Mouse (Mus musculus) myocyte (in vitro differentiated cells): ENCODE data around the gene Lhx9.

Experiments
- CEBPB ChIP-seq: IDR thresholded peaks from 2 replicates; pipeline ENCODE4 v1.6.1; 2011; ENCODE audit warnings: mild to moderate bottlenecking, moderate library complexity; ENCODE audit not compliant: poor library complexity, insufficient read depth, severe bottlenecking
- E2F4 ChIP-seq: IDR thresholded peaks from one replicate; pipeline ENCODE4 v1.6.1; 2011; ENCODE audit warnings: mild to moderate bottlenecking, control low read depth, moderate library complexity; ENCODE audit not compliant: insufficient read depth
- MAX ChIP-seq: IDR thresholded peaks from one replicate; pipeline ENCODE4 v1.6.1; 2011; ENCODE audit warnings: low read depth, mild to moderate bottlenecking, control low read depth
- MYOD1 ChIP-seq, 3 experiments: IDR thresholded peaks; one replicate each; pipeline ENCODE4 v1.6.1; 2011; ENCODE audit warnings: control low read depth in 2 of 3, low read depth in 2 of 3, mild to moderate bottlenecking in 2 of 3, moderate library complexity in 1 of 3; ENCODE audit not compliant: insufficient read length in 2 of 3, control insufficient read depth in 1 of 3
- MYOG ChIP-seq, 3 experiments: IDR thresholded peaks; one replicate each; pipeline ENCODE4 v1.6.1; 2011; ENCODE audit warnings: control low read depth in 2 of 3, low read depth in 2 of 3, mild to moderate bottlenecking in 2 of 3; ENCODE audit not compliant: insufficient read length in 2 of 3, control insufficient read depth in 1 of 3, insufficient read depth in 1 of 3
- POLR2A ChIP-seq: IDR thresholded peaks from one replicate; pipeline ENCODE4 v1.6.1; 2011; ENCODE audit warnings: low read depth, mild to moderate bottlenecking, control low read depth, moderate library complexity; ENCODE audit not compliant: insufficient read length
- POLR2AphosphoS2 ChIP-seq: IDR thresholded peaks from one replicate; pipeline ENCODE4 v1.6.1; 2011; ENCODE audit warnings: low read depth, control low read depth; ENCODE audit not compliant: insufficient read length
- TCF12 ChIP-seq: IDR thresholded peaks from one replicate; pipeline ENCODE4 v1.6.1; 2011; ENCODE audit warnings: mild to moderate bottlenecking, control low read depth; ENCODE audit not compliant: poor library complexity, insufficient read depth, severe bottlenecking
- USF1 ChIP-seq: IDR thresholded peaks from one replicate; pipeline ENCODE4 v1.6.1; 2011; ENCODE audit warnings: low read depth, mild to moderate bottlenecking, control low read depth, moderate library complexity

- no peak for TF ChIP-seq USF1
- TF ChIP-seq POLR2A: no peak
- no peak for TF ChIP-seq POLR2AphosphoS2
- TF ChIP-seq MAX: no peak
- no peak for TF ChIP-seq TCF12
- no peak for TF ChIP-seq CEBPB
- no peak for TF ChIP-seq MYOG (IDR thresholded peaks at IDR 0.05; ENCODE audit: control insufficient read depth in 1 of 3, insufficient read depth in 1 of 3, insufficient read length in 2 of 3, low read depth in 2 of 3)
- no peak for TF ChIP-seq E2F4
- TF ChIP-seq MYOD1 (IDR thresholded peaks at IDR 0.05; ENCODE audit: control insufficient read depth in 1 of 3, insufficient read length in 2 of 3, low read depth in 2 of 3): no peak
Measured at GRCm38 (mm10) chr1:138850161-138850539, 1.8 kb upstream of the Lhx9 start.
